Mouse (Mus musculus): ENCODE measurements around the gene Zc3h7b. TPM values are rescaled to one million over a fixed set of nuclear protein-coding genes. Genes with fewer than 3 reads are reported as not detected.
A peak's percentile ranks its signal among the peaks of the same experiment; 100 is the strongest.

The Zc3h7b gene
- polyA plus RNA-seq, 1 experiment from 2014 or later: 46.2 TPM

DNA sequence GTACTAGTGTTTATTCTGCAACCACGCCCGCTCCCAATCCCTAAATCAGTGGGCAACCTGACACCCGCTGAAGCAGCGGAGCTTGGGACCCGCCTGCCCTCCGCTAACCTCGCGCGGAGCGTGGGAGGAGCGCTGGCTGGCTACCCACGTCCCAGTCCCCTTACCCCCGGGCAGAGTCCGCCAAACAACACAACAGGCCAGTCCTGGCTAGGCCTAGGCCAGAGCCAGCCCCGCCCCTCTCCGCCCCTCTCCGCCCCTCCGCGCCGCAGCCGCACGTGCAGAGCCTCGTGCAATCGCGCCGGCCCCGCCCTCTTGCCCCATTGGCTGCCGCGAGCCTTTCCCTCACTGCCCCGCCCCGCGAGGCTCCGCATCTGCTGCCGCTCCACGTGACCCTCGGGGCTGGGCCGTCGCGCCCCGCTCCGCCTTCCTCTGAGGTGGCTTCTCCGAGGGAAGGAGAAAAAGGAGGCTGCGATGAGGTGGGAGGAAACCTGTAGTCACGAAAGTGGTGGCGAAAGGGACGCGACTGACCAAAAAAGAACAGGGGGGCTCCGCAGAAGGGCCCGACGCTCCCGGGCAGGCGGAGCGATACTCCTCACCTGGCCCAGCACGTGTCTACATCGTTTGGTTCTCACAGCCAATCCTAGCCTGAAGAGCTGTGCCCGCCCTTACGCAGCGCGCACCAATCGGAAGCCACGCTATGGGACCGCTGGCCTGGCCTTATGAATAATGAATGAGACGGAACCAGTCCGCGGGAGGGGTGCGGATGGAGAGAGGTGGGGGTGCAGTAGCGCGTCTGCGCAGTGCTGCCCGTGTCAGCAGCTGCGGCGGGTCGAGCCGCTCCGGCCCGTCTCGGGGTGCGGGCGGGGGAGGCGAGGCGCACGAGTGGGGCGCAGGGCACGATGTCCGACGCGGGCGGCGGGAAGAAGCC lies 66.1 kb downstream of the Zc3h7b start:
- Histone ChIP-seq H3K4me1 (ENCODE audit: control insufficient read depth, insufficient read depth, low read length) (peaks cover 15% of the 10 kb centered on the region; the same call in 1 of the 2 replicates), H3K27ac (ENCODE audit: low read length) (peak overlapping the region; percentile 95), H3K36me3 (ENCODE audit: control insufficient read depth, insufficient read depth, low read length) (peaks cover 10% of the 10 kb centered on the region; the same call in 1 of the 2 replicates), H3K4me3 (ENCODE audit: low read depth, low read length) (peak overlapping the region; percentile 69), H3K27me3 (ENCODE audit: control insufficient read depth, insufficient read depth, low read length) (no peaks in the 10 kb centered on the region), H3K9ac (replicated peaks; ENCODE audit: low read depth, low read length) (peak overlapping the region; percentile 72), H3K4me2 (replicated peaks; ENCODE audit: low read depth, low read length) (peak overlapping the region; percentile 77), H3K9me3 (ENCODE audit: control insufficient read depth, low read depth, low read length) (no peaks in the 10 kb centered on the region)
- ATAC-seq (ENCODE audit: insufficient number of reproducible peaks, insufficient read depth, low FRiP score, low read depth): peak; percentile 97
- WGBS: under 1% methylated on average over 83 of the region's 89 CpGs

DNA sequence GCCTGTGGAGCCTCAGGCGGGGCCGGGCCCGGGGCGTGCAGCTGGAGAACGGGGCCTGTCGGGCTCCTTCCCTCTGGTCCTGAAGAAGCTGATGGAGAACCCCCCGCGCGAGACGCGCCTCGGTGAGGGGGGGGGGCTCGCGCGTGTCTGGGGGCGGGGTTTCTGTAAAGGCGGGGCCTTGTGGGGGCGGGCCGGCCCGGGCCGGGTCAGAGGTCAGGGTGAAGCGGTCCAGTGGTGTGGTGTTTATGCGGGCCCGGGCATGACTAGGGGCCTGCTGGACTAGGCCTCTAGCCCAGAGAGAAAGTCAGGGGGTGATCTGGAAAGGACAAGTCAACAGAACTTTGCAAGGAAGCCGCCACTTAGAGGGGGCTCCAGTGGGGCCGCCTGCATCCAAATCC lies 66.7 kb downstream of the Zc3h7b start:
- peak overlapping the region; percentile 82; the same call in 1 of the 2 replicates for H3K27ac ChIP-seq (ENCODE audit: low read length)
- under 1% methylated on average over 16 of the region's 26 CpGs for WGBS
- H3K27me3 ChIP-seq (ENCODE audit: control insufficient read depth, insufficient read depth, low read length): no peaks in the 10 kb centered on the region
- peaks cover 15% of the 10 kb centered on the region; the same call in 1 of the 2 replicates for H3K4me1 ChIP-seq (ENCODE audit: control insufficient read depth, insufficient read depth, low read length)
- H3K9ac ChIP-seq (replicated peaks; ENCODE audit: low read depth, low read length): peak overlapping the region; percentile 72
- peaks cover 16% of the 10 kb centered on the region; the same call in 1 of the 2 replicates for H3K36me3 ChIP-seq (ENCODE audit: control insufficient read depth, insufficient read depth, low read length)
- ATAC-seq (ENCODE audit: insufficient number of reproducible peaks, insufficient read depth, low FRiP score, low read depth): peak; percentile 1; the same call in 1 of the 2 replicates
- no peaks in the 10 kb centered on the region for H3K9me3 ChIP-seq (ENCODE audit: control insufficient read depth, low read depth, low read length)
- peak overlapping the region; percentile 77 for H3K4me2 ChIP-seq (replicated peaks; ENCODE audit: low read depth, low read length)
- H3K4me3 ChIP-seq (ENCODE audit: low read depth, low read length): peak overlapping the region; percentile 69

GRCm38 (mm10) chr15:81812287-81812686 lies 67.4 kb downstream of the Zc3h7b start:
- peak overlapping the region; percentile 72; the same call in 1 of the 2 replicates for H3K9ac ChIP-seq (replicated peaks; ENCODE audit: low read depth, low read length)
- H3K27me3 ChIP-seq (ENCODE audit: control insufficient read depth, insufficient read depth, low read length): no peaks in the 10 kb centered on the region
- H3K36me3 ChIP-seq (ENCODE audit: control insufficient read depth, insufficient read depth, low read length): peaks cover 23% of the 10 kb centered on the region
- H3K4me2 ChIP-seq (replicated peaks; ENCODE audit: low read depth, low read length): peak overlapping the region; percentile 77
- H3K9me3 ChIP-seq (ENCODE audit: control insufficient read depth, low read depth, low read length): no peaks in the 10 kb centered on the region
- H3K27ac ChIP-seq (ENCODE audit: low read length): no peak overlapping the region
- H3K4me1 ChIP-seq (ENCODE audit: control insufficient read depth, insufficient read depth, low read length): peaks cover 15% of the 10 kb centered on the region; the same call in 1 of the 2 replicates
- ATAC-seq (ENCODE audit: insufficient number of reproducible peaks, insufficient read depth, low FRiP score, low read depth): no peak
- WGBS: 50% methylated on average over 3 of the region's 3 CpGs
- peak overlapping the region; percentile 69 for H3K4me3 ChIP-seq (ENCODE audit: low read depth, low read length)

GRCm38 (mm10) chr15:81812696-81813631 lies 68.1 kb downstream of the Zc3h7b start:
- Histone ChIP-seq H3K36me3 (ENCODE audit: control insufficient read depth, insufficient read depth, low read length) (peaks cover 29% of the 10 kb centered on the region), H3K4me2 (replicated peaks; ENCODE audit: low read depth, low read length) (peak overlapping the region; percentile 77), H3K9ac (replicated peaks; ENCODE audit: low read depth, low read length) (no peak overlapping the region), H3K9me3 (ENCODE audit: control insufficient read depth, low read depth, low read length) (no peaks in the 10 kb centered on the region), H3K27me3 (ENCODE audit: control insufficient read depth, insufficient read depth, low read length) (no peaks in the 10 kb centered on the region), H3K4me3 (ENCODE audit: low read depth, low read length) (no peak overlapping the region), H3K4me1 (ENCODE audit: control insufficient read depth, insufficient read depth, low read length) (peaks cover 15% of the 10 kb centered on the region; the same call in 1 of the 2 replicates), H3K27ac (ENCODE audit: low read length) (no peak overlapping the region)
- WGBS: 69% methylated on average over 7 of the region's 7 CpGs
- ATAC-seq (ENCODE audit: insufficient number of reproducible peaks, insufficient read depth, low FRiP score, low read depth): no peak

GRCm38 (mm10) chr15:81813986-81814705 lies 69.3 kb downstream of the Zc3h7b start:
- no peak overlapping the region for H3K9ac ChIP-seq (replicated peaks; ENCODE audit: low read depth, low read length)

GRCm38 (mm10) chr15:81814716-81815370 lies 70.0 kb downstream of the Zc3h7b start:
- Histone ChIP-seq H3K4me3 (ENCODE audit: low read depth, low read length) (no peak overlapping the region), H3K27ac (ENCODE audit: low read length) (no peak overlapping the region), H3K9me3 (ENCODE audit: control insufficient read depth, low read depth, low read length) (no peaks in the 10 kb centered on the region), H3K4me2 (replicated peaks; ENCODE audit: low read depth, low read length) (no peak overlapping the region), H3K4me1 (ENCODE audit: control insufficient read depth, insufficient read depth, low read length) (peaks cover 7% of the 10 kb centered on the region; the same call in 1 of the 2 replicates), H3K36me3 (ENCODE audit: control insufficient read depth, insufficient read depth, low read length) (peaks cover 33% of the 10 kb centered on the region), H3K27me3 (ENCODE audit: control insufficient read depth, insufficient read depth, low read length) (no peaks in the 10 kb centered on the region), H3K9ac (replicated peaks; ENCODE audit: low read depth, low read length) (no peak overlapping the region)
- 88% methylated on average over 12 of the region's 12 CpGs for WGBS
- ATAC-seq (ENCODE audit: insufficient number of reproducible peaks, insufficient read depth, low FRiP score, low read depth): no peak

More at GRCm38 (mm10) chr15:81813986-81814705, 69.3 kb downstream of the Zc3h7b start:
- Histone ChIP-seq H3K27ac (ENCODE audit: low read length) (no peak overlapping the region), H3K9me3 (ENCODE audit: control insufficient read depth, low read depth, low read length) (no peaks in the 10 kb centered on the region), H3K27me3 (ENCODE audit: control insufficient read depth, insufficient read depth, low read length) (no peaks in the 10 kb centered on the region), H3K4me2 (replicated peaks; ENCODE audit: low read depth, low read length) (no peak overlapping the region), H3K36me3 (ENCODE audit: control insufficient read depth, insufficient read depth, low read length) (peaks cover 32% of the 10 kb centered on the region), H3K4me1 (ENCODE audit: control insufficient read depth, insufficient read depth, low read length) (peaks cover 12% of the 10 kb centered on the region; the same call in 1 of the 2 replicates), H3K4me3 (ENCODE audit: low read depth, low read length) (no peak overlapping the region)
- no peak for ATAC-seq (ENCODE audit: insufficient number of reproducible peaks, insufficient read depth, low FRiP score, low read depth)
- 76% methylated on average over 5 of the region's 5 CpGs for WGBS

DNA sequence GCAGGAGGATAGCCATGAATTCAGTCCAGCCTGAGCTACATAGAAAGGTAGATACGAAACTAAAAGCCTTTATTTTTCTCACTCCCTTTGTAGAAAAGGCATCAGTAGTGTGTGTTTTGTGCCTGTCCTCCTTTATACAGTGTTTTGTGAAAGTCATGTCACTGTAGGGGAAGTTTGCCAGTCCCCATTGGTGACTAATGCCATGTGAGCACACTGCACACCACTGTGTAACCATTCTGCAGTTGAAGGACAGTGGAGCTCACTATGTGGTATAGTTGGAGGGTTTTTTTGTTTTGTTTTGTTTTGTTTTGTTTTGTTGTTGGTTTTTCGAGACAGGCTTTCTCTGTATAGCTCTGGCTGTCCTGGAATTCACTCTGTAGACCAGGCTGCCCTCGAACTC lies 73.5 kb downstream of the Zc3h7b start:
- no peak for ATAC-seq (ENCODE audit: insufficient number of reproducible peaks, insufficient read depth, low FRiP score, low read depth)
- H3K27ac ChIP-seq (ENCODE audit: low read length): no peak overlapping the region
- H3K4me1 ChIP-seq (ENCODE audit: control insufficient read depth, insufficient read depth, low read length): no peaks in the 10 kb centered on the region
- no peaks in the 10 kb centered on the region for H3K27me3 ChIP-seq (ENCODE audit: control insufficient read depth, insufficient read depth, low read length)
- no peak overlapping the region for H3K9ac ChIP-seq (replicated peaks; ENCODE audit: low read depth, low read length)
- H3K4me3 ChIP-seq (ENCODE audit: low read depth, low read length): no peak overlapping the region
- H3K4me2 ChIP-seq (replicated peaks; ENCODE audit: low read depth, low read length): no peak overlapping the region
- WGBS: 82% methylated on average over 3 of the region's 3 CpGs
- no peaks in the 10 kb centered on the region for H3K9me3 ChIP-seq (ENCODE audit: control insufficient read depth, low read depth, low read length)
- H3K36me3 ChIP-seq (ENCODE audit: control insufficient read depth, insufficient read depth, low read length): peaks cover 51% of the 10 kb centered on the region

All from stomach, embryonic 14.5 days (tissue).